Mouse (Mus musculus): Measurements from ENCODE around the gene Olfr810. TPM values are rescaled to one million over a fixed set of nuclear protein-coding genes. Genes with fewer than 3 reads are reported as not detected.

Olfr810 gene
- 0.06 TPM in 1 of 2 replicates, not detected in the other for polyA plus RNA-seq (2015; fragmentation: Nextera tagmentation; extraction: Ambion mirVana)

GRCm38 (mm10) chr10:129794817-129795216 lies at the start of gene Olfr810:
Gene Olfr810, minus strand, starts transcription at chr10:129794917.
- Histone ChIP-seq H3K9me3 (no peaks in the 10 kb centered on the region), H3K36me3 (no peaks in the 10 kb centered on the region), H3K4me1 (no peaks in the 10 kb centered on the region), H3K27ac (no peak within 1 kb of the TSS), H3K27me3 (no peaks in the 10 kb centered on the region), H3K4me3 (no peak within 1 kb of the TSS), H3K4me2 (no peak within 1 kb of the TSS), H3K9ac (no peak within 1 kb of the TSS)
- no peak for ATAC-seq (ENCODE audit: insufficient number of reproducible peaks, insufficient read depth, low FRiP score, low TSS enrichment, low read depth)

GRCm38 (mm10) chr10:129804296-129804695 lies 9.6 kb upstream of the Olfr810 start, which contains the start of gene Olfr811:
Gene Olfr811, minus strand, starts transcription at chr10:129804396.
- WGBS: 84% methylated on average over 4 of the region's 4 CpGs
- H3K36me3 ChIP-seq: no peaks in the 10 kb centered on the region
- no peak within 1 kb of the TSS for H3K9ac ChIP-seq
- no peak within 1 kb of the TSS for H3K4me3 ChIP-seq
- H3K27me3 ChIP-seq: no peaks in the 10 kb centered on the region
- no peak for ATAC-seq (ENCODE audit: insufficient number of reproducible peaks, insufficient read depth, low FRiP score, low TSS enrichment, low read depth)
- H3K27ac ChIP-seq: no peak within 1 kb of the TSS
- no peaks in the 10 kb centered on the region for H3K9me3 ChIP-seq
- H3K4me2 ChIP-seq: no peak within 1 kb of the TSS
- H3K4me1 ChIP-seq: no peaks in the 10 kb centered on the region

GRCm38 (mm10) chr10:129778123-129778522 lies 16.6 kb downstream of the Olfr810 start:
- H3K4me1 ChIP-seq: no peaks in the 10 kb centered on the region
- no peaks in the 10 kb centered on the region for H3K27me3 ChIP-seq
- H3K36me3 ChIP-seq: no peaks in the 10 kb centered on the region
- no peak for ATAC-seq (ENCODE audit: insufficient number of reproducible peaks, insufficient read depth, low FRiP score, low TSS enrichment, low read depth)
- H3K27ac ChIP-seq: no peak overlapping the region
- no peak overlapping the region for H3K4me3 ChIP-seq
- H3K4me2 ChIP-seq: no peak overlapping the region
- no peak overlapping the region for H3K9ac ChIP-seq
- H3K9me3 ChIP-seq: no peaks in the 10 kb centered on the region

GRCm38 (mm10) chr10:129774338-129774737 lies 20.4 kb downstream of the Olfr810 start, which contains the start of gene Olfr809:
Gene Olfr809, plus strand, starts transcription at chr10:129774638.
- H3K27ac ChIP-seq: no peak within 1 kb of the TSS
- H3K9me3 ChIP-seq: no peaks in the 10 kb centered on the region
- no peaks in the 10 kb centered on the region for H3K27me3 ChIP-seq
- ATAC-seq (ENCODE audit: insufficient number of reproducible peaks, insufficient read depth, low FRiP score, low TSS enrichment, low read depth): no peak
- H3K4me1 ChIP-seq: no peaks in the 10 kb centered on the region
- no peaks in the 10 kb centered on the region for H3K36me3 ChIP-seq
- no peak within 1 kb of the TSS for H3K9ac ChIP-seq
- no peak within 1 kb of the TSS for H3K4me3 ChIP-seq
- no peak within 1 kb of the TSS for H3K4me2 ChIP-seq

- H3K27me3 ChIP-seq: no peaks in the 10 kb centered on the region
- no peaks in the 10 kb centered on the region for H3K9me3 ChIP-seq
- no peak within 1 kb of the TSS for H3K4me2 ChIP-seq
- no peaks in the 10 kb centered on the region for H3K4me1 ChIP-seq
- no peaks in the 10 kb centered on the region for H3K36me3 ChIP-seq
- H3K4me3 ChIP-seq: no peak within 1 kb of the TSS
- no peak within 1 kb of the TSS for H3K9ac ChIP-seq
- ATAC-seq (ENCODE audit: insufficient number of reproducible peaks, insufficient read depth, low FRiP score, low TSS enrichment, low read depth): no peak
- WGBS: 91% methylated on average over 1 of the region's 1 CpGs
- no peak within 1 kb of the TSS for H3K27ac ChIP-seq
These were observed 29.5 kb downstream of the Olfr810 start, which contains the start of gene Olfr808 for GRCm38 (mm10) chr10:129765182-129765581. Gene Olfr808, plus strand, starts transcription at chr10:129765482.

GRCm38 (mm10) chr10:129757693-129758092 lies 37.0 kb downstream of the Olfr810 start, which contains the start of gene Olfr807:
Gene Olfr807, minus strand, starts transcription at chr10:129757793.
- Histone ChIP-seq H3K4me1 (no peaks in the 10 kb centered on the region), H3K4me2 (no peak within 1 kb of the TSS), H3K36me3 (no peaks in the 10 kb centered on the region), H3K27me3 (no peaks in the 10 kb centered on the region), H3K9me3 (no peaks in the 10 kb centered on the region), H3K4me3 (no peak within 1 kb of the TSS), H3K27ac (no peak within 1 kb of the TSS), H3K9ac (no peak within 1 kb of the TSS)
- WGBS: 91% methylated on average over 1 of the region's 1 CpGs
- no peak for ATAC-seq (ENCODE audit: insufficient number of reproducible peaks, insufficient read depth, low FRiP score, low TSS enrichment, low read depth)

- H3K4me2 ChIP-seq: no peak within 1 kb of the TSS
- H3K27ac ChIP-seq: no peak within 1 kb of the TSS
- H3K4me3 ChIP-seq: no peak within 1 kb of the TSS
- no peaks in the 10 kb centered on the region for H3K36me3 ChIP-seq
- ATAC-seq (ENCODE audit: insufficient number of reproducible peaks, insufficient read depth, low FRiP score, low TSS enrichment, low read depth): no peak
- H3K27me3 ChIP-seq: no peaks in the 10 kb centered on the region
- H3K9me3 ChIP-seq: no peaks in the 10 kb centered on the region
- H3K9ac ChIP-seq: no peak within 1 kb of the TSS
- no peaks in the 10 kb centered on the region for H3K4me1 ChIP-seq
These were observed 52.9 kb downstream of the Olfr810 start, which contains the start of gene Olfr806 for GRCm38 (mm10) chr10:129741821-129742220. Gene Olfr806, minus strand, starts transcription at chr10:129741921.

Other genes starting within 250 kb of the Olfr810 start
- not detected in 2 replicates for gene Olfr794, start 227.3 kb downstream of the Olfr810 start, polyA plus RNA-seq (2015; fragmentation: Nextera tagmentation; extraction: Ambion mirVana)
- not detected in 2 replicates for gene Olfr796, start 182.3 kb downstream of the Olfr810 start, polyA plus RNA-seq (2015; fragmentation: Nextera tagmentation; extraction: Ambion mirVana)
- not detected in 2 replicates for gene Olfr798, start 167.0 kb downstream of the Olfr810 start, polyA plus RNA-seq (2015; fragmentation: Nextera tagmentation; extraction: Ambion mirVana)
- not detected in 2 replicates for gene Olfr799, start 157.4 kb downstream of the Olfr810 start, polyA plus RNA-seq (2015; fragmentation: Nextera tagmentation; extraction: Ambion mirVana)
- gene Olfr800, start 137.2 kb downstream of the Olfr810 start, polyA plus RNA-seq (2015; fragmentation: Nextera tagmentation; extraction: Ambion mirVana): not detected in 2 replicates
- gene Olfr801, start 121.1 kb downstream of the Olfr810 start, polyA plus RNA-seq (2015; fragmentation: Nextera tagmentation; extraction: Ambion mirVana): not detected in 2 replicates
- gene Olfr802, start 106.7 kb downstream of the Olfr810 start, polyA plus RNA-seq (2015; fragmentation: Nextera tagmentation; extraction: Ambion mirVana): not detected in 2 replicates
- not detected in 2 replicates for gene Olfr803, start 100.6 kb downstream of the Olfr810 start, polyA plus RNA-seq (2015; fragmentation: Nextera tagmentation; extraction: Ambion mirVana)
- gene Olfr804, start 91.7 kb downstream of the Olfr810 start, polyA plus RNA-seq (2015; fragmentation: Nextera tagmentation; extraction: Ambion mirVana): not detected in 2 replicates
- gene Olfr805, start 65.5 kb downstream of the Olfr810 start, polyA plus RNA-seq (2015; fragmentation: Nextera tagmentation; extraction: Ambion mirVana): not detected in 2 replicates
- gene Olfr806, start 53.0 kb downstream of the Olfr810 start, polyA plus RNA-seq (2015; fragmentation: Nextera tagmentation; extraction: Ambion mirVana): not detected in 2 replicates
- not detected in 2 replicates for gene Olfr807, start 37.1 kb downstream of the Olfr810 start, polyA plus RNA-seq (2015; fragmentation: Nextera tagmentation; extraction: Ambion mirVana)
- gene Olfr808, start 29.4 kb downstream of the Olfr810 start, polyA plus RNA-seq (2015; fragmentation: Nextera tagmentation; extraction: Ambion mirVana): not detected in 2 replicates
- gene Olfr809, start 20.3 kb downstream of the Olfr810 start, polyA plus RNA-seq (2015; fragmentation: Nextera tagmentation; extraction: Ambion mirVana): not detected in 2 replicates
- not detected in 2 replicates for gene Olfr811, start 9.5 kb upstream of the Olfr810 start, polyA plus RNA-seq (2015; fragmentation: Nextera tagmentation; extraction: Ambion mirVana)
- gene Olfr812, start 51.2 kb upstream of the Olfr810 start, polyA plus RNA-seq (2015; fragmentation: Nextera tagmentation; extraction: Ambion mirVana): not detected in 2 replicates
- gene Olfr813, start 60.5 kb upstream of the Olfr810 start, polyA plus RNA-seq (2015; fragmentation: Nextera tagmentation; extraction: Ambion mirVana): 0.18 TPM in 1 of 2 replicates, not detected in the other
- not detected in 2 replicates for gene Olfr814, start 84.9 kb upstream of the Olfr810 start, polyA plus RNA-seq (2015; fragmentation: Nextera tagmentation; extraction: Ambion mirVana)
- not detected in 2 replicates for gene Olfr815, start 111.0 kb upstream of the Olfr810 start, polyA plus RNA-seq (2015; fragmentation: Nextera tagmentation; extraction: Ambion mirVana)
- not detected in 2 replicates for gene Olfr816, start 120.7 kb upstream of the Olfr810 start, polyA plus RNA-seq (2015; fragmentation: Nextera tagmentation; extraction: Ambion mirVana)
- gene Olfr818, start 154.2 kb upstream of the Olfr810 start, polyA plus RNA-seq (2015; fragmentation: Nextera tagmentation; extraction: Ambion mirVana): not detected in 2 replicates
- not detected in 2 replicates for gene Olfr819, start 172.3 kb upstream of the Olfr810 start, polyA plus RNA-seq (2015; fragmentation: Nextera tagmentation; extraction: Ambion mirVana)
- gene Olfr247, start 181.2 kb upstream of the Olfr810 start, polyA plus RNA-seq (2015; fragmentation: Nextera tagmentation; extraction: Ambion mirVana): not detected in 2 replicates
- gene Gm10310, start 190.1 kb upstream of the Olfr810 start, polyA plus RNA-seq (2015; fragmentation: Nextera tagmentation; extraction: Ambion mirVana): not detected in 2 replicates
- not detected in 2 replicates for gene Olfr820, start 217.7 kb upstream of the Olfr810 start, polyA plus RNA-seq (2015; fragmentation: Nextera tagmentation; extraction: Ambion mirVana)
- gene Olfr821, start 235.4 kb upstream of the Olfr810 start, polyA plus RNA-seq (2015; fragmentation: Nextera tagmentation; extraction: Ambion mirVana): not detected in 2 replicates

Measured in embryonic facial prominence, embryonic 13.5 days (tissue).